Mouse (Mus musculus) cerebellum, adult 9-10 months (tissue): Measurements from ENCODE around the gene Bod1l.

ENCODE experiments used
- DNase-seq: peaks from one replicate; pipeline ENCODE4 v3.0.0; 2022

The Bod1l gene

GRCm38 (mm10) chr5:41794434-41794833, 49.7 kb downstream of the Bod1l start:
- DNase-seq = no peak

- no peak for DNase-seq
Observed at GRCm38 (mm10) chr5:41790517-41790916, 53.6 kb downstream of the Bod1l start.

GRCm38 (mm10) chr5:41788877-41789276, 55.2 kb downstream of the Bod1l start:
- no peak for DNase-seq

GRCm38 (mm10) chr5:41781890-41782289, 62.2 kb downstream of the Bod1l start:
- no peak for DNase-seq

GRCm38 (mm10) chr5:41780026-41780425, 64.1 kb downstream of the Bod1l start:
- DNase-seq = peak; percentile 49

- no peak for DNase-seq
Observed at GRCm38 (mm10) chr5:41775728-41776127, 68.4 kb downstream of the Bod1l start.

GRCm38 (mm10) chr5:41775273-41775672, 68.8 kb downstream of the Bod1l start:
- no peak for DNase-seq

GRCm38 (mm10) chr5:41768382-41769040, 75.6 kb downstream of the Bod1l start:
- peak; percentile 85 for DNase-seq

GRCm38 (mm10) chr5:41767296-41768200, 76.6 kb downstream of the Bod1l start:
- DNase-seq = peak; percentile 18

GRCm38 (mm10) chr5:41766406-41767010, 77.6 kb downstream of the Bod1l start:
- no peak for DNase-seq

DNA sequence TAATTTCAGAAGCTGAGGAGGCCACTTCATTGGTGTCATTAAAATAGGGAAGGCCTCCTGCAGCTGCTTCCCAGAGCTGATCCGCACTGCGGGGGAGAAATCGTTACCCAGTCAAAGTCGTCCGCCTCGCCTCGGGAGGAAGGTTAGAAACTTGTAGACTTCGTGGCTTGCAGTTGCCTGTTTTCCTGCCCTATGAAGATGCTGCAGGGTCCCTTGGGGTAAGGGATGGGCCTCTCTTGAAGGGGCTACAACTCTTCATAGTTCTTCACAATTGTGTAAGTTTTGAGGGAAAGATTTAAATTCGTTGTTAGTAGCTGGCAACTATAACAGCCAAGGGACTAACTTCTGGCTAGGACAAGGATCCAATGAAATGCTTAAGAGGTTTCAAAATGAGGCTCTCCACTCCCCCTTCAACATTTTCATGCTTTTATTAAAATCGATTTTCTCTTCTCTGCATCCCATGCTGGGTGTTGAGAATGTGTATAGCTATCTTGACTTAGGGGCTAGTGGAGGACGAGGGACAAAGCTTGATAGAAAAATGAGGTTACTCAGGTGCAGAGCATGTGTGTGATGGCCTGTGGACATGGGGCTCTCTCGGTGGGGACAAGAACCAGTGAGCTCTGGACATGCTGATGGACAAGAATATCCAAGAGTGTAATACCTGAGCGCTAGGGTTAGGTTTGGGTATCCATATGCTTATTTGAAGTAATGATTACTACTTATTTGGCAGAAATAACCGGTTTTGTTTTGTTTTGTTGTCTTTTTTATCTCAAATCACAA, 78.3 kb downstream of the Bod1l start:
- no peak for DNase-seq

GRCm38 (mm10) chr5:41763731-41764721, 80.1 kb downstream of the Bod1l start, which contains the start of gene Nkx3-2:
Gene Nkx3-2 (minus strand): TSS chr5:41764501.
- no peak for DNase-seq

- DNase-seq = no peak
Observed at GRCm38 (mm10) chr5:41762947-41763730, 81.0 kb downstream of the Bod1l start.

DNA sequence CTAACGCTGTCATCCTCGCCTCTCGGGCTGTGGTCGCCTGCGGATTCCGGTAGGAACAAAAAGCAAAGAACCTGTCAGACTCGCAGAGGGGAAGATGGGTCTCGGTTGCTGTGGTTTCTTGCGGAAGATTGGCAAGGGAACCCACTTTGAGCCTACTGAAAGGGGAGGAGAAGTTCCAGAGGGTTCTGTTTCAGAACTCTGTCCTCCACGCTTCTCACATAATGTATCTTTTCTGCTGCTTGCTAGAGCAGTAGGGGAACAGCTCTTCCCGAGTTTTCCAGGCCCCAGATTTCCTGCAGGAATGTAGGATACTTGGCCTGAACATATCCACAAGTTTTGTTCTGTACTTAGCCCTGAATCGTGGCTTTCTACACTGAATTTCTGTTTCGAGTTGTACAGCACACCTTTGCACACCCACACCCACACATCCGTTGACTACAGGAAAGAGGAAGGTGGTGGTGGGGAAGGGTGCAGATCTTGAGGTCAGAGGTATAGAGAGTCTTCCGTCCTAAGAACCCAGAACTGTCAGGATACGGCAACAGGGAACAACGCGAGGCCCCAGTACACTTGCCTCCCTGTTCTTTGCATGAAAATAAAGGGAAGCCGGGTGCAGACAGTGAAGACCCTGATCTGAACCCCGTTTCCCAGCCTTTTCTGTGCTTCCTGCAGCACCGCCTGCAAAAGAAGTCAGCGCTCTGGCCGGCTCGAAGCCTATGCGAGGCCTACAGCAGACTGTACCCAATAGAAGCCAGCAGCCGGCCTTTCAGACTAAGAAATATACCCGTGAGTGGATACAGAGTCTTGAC, 81.8 kb downstream of the Bod1l start:
- no peak for DNase-seq

GRCm38 (mm10) chr5:41761509-41762140, 82.5 kb downstream of the Bod1l start:
- DNase-seq = no peak

- DNase-seq = no peak
Observed at GRCm38 (mm10) chr5:41760831-41761508, 83.1 kb downstream of the Bod1l start.

DNA sequence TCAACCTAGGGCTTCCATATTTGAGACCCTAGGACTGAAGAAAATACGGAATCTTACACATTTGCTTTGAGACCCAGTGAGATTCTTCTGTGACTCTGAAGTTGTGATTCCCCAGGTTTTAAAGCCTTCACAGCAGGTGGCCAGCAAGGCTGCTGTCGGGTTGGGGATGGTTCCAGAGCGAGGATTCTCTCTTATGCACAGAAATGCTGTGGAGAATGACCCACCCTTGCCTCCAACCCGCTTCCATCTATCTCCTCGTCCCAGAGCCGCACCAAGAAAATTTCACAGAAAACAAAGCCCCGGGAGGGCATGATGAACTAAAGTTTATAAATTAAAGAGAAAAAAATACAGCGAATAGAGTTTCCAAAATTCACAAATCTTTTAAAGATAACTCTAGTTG, 84.0 kb downstream of the Bod1l start:
- no peak for DNase-seq
